Mouse (Mus musculus) C2C12 (cell line): Measurements from ENCODE around the gene Ntpcr. TPM values are rescaled to one million over a fixed set of nuclear protein-coding genes. Genes with fewer than 3 reads are reported as not detected.

Experiments used
- H3K27me3 ChIP-seq: one replicate; pipeline ENCODE4 v1.6.1; 2011; ENCODE audit not compliant: control insufficient read depth, insufficient read depth, insufficient read length
- H3K36me3 ChIP-seq: one replicate; pipeline ENCODE4 v1.6.1; 2011; ENCODE audit not compliant: control insufficient read depth, insufficient read depth
- H3K4me3 ChIP-seq: one replicate; pipeline ENCODE4 v1.5.1; 2011; ENCODE audit warnings: mild to moderate bottlenecking, control low read depth; ENCODE audit not compliant: poor library complexity, insufficient read depth, severe bottlenecking
- H3K79me2 ChIP-seq: one replicate; pipeline ENCODE4 v1.6.1; 2011; ENCODE audit not compliant: control insufficient read depth, insufficient read depth
- H3K79me3 ChIP-seq: one replicate; pipeline ENCODE4 v1.6.1; 2011; ENCODE audit warnings: low read depth, control low read depth
- H3ac ChIP-seq: one replicate; pipeline ENCODE3; 2011; ENCODE audit warnings: low read depth; ENCODE audit not compliant: control insufficient read depth, insufficient read length
- CEBPB ChIP-seq: IDR thresholded peaks from one replicate; pipeline ENCODE4 v1.6.1; 2011; ENCODE audit warnings: low read depth, mild to moderate bottlenecking, control low read depth, moderate library complexity
- CTCF ChIP-seq: IDR thresholded peaks from one replicate; pipeline ENCODE4 v1.5.1; 2011; ENCODE audit not compliant: control insufficient read depth, insufficient read depth, insufficient read length
- FOSL1 ChIP-seq: IDR thresholded peaks from one replicate; pipeline ENCODE4 v1.8.0; 2011; ENCODE audit warnings: mild to moderate bottlenecking, low read length; ENCODE audit not compliant: poor library complexity, insufficient read depth, severe bottlenecking
- MAX ChIP-seq: IDR thresholded peaks from one replicate; pipeline ENCODE4 v1.6.1; 2011; ENCODE audit warnings: mild to moderate bottlenecking, control low read depth
- MYOD1 ChIP-seq: IDR thresholded peaks from one replicate; pipeline ENCODE4 v1.6.1; 2011; ENCODE audit warnings: low read depth; ENCODE audit not compliant: control insufficient read depth, insufficient read length
- MYOG ChIP-seq: IDR thresholded peaks from one replicate; pipeline ENCODE4 v1.6.1; 2011; ENCODE audit not compliant: control insufficient read depth, insufficient read length; ENCODE audit errors: extremely low read depth
- USF1 ChIP-seq: IDR thresholded peaks from one replicate; pipeline ENCODE4 v1.6.1; 2011; ENCODE audit warnings: low read depth, mild to moderate bottlenecking, control low read depth, moderate library complexity
- polyA plus RNA-seq: library from polyadenylated mRNA; unstranded; fragments of >200 nt; fragmentation: generic; extraction: Trizol; gene quantifications from one replicate; pipeline ENCODE4 v1.2.1, GENCODE M21; 2012; ENCODE audit warnings: missing spikeins

Gene Ntpcr
- polyA plus RNA-seq, 1 experiment: 4.8 TPM

- Histone ChIP-seq H3K27me3 (no peaks in the 10 kb centered on the region), H3ac (no peak overlapping the region)
- TF ChIP-seq MAX: no peak
- no peak for TF ChIP-seq MYOD1
- no peak for TF ChIP-seq FOSL1
- TF ChIP-seq USF1: no peak
- TF ChIP-seq MYOG: no peak
- TF ChIP-seq CEBPB: no peak
Measured at GRCm38 (mm10) chr8:125779656-125780055, 49.9 kb downstream of the Ntpcr start.

GRCm38 (mm10) chr8:125782161-125782560, 52.4 kb downstream of the Ntpcr start:
- Histone ChIP-seq H3K27me3 (no peaks in the 10 kb centered on the region), H3K79me3 (no peaks in the 10 kb centered on the region), H3K36me3 (no peaks in the 10 kb centered on the region), H3ac (no peak overlapping the region), H3K79me2 (no peaks in the 10 kb centered on the region), H3K4me3 (no peak overlapping the region)
- TF ChIP-seq FOSL1: no peak
- TF ChIP-seq CTCF: no peak
- no peak for TF ChIP-seq MYOG
- no peak for TF ChIP-seq MYOD1
- no peak for TF ChIP-seq USF1
- no peak for TF ChIP-seq CEBPB
- TF ChIP-seq MAX: no peak

More at GRCm38 (mm10) chr8:125779656-125780055, 49.9 kb downstream of the Ntpcr start:
- Histone ChIP-seq H3K79me3 (no peaks in the 10 kb centered on the region), H3K36me3 (no peaks in the 10 kb centered on the region), H3K79me2 (no peaks in the 10 kb centered on the region), H3K4me3 (no peak overlapping the region)

- Histone ChIP-seq H3K36me3 (no peaks in the 10 kb centered on the region), H3K27me3 (peaks cover 10% of the 10 kb centered on the region), H3K4me3 (no peak overlapping the region), H3K79me3 (no peaks in the 10 kb centered on the region), H3ac (no peak overlapping the region), H3K79me2 (no peaks in the 10 kb centered on the region)
- TF ChIP-seq MAX: no peak
- no peak for TF ChIP-seq MYOG
- no peak for TF ChIP-seq FOSL1
- TF ChIP-seq CTCF: no peak
- no peak for TF ChIP-seq USF1
- no peak for TF ChIP-seq CEBPB
- TF ChIP-seq MYOD1: no peak
Measured at GRCm38 (mm10) chr8:125786886-125787285, 57.1 kb downstream of the Ntpcr start.

DNA sequence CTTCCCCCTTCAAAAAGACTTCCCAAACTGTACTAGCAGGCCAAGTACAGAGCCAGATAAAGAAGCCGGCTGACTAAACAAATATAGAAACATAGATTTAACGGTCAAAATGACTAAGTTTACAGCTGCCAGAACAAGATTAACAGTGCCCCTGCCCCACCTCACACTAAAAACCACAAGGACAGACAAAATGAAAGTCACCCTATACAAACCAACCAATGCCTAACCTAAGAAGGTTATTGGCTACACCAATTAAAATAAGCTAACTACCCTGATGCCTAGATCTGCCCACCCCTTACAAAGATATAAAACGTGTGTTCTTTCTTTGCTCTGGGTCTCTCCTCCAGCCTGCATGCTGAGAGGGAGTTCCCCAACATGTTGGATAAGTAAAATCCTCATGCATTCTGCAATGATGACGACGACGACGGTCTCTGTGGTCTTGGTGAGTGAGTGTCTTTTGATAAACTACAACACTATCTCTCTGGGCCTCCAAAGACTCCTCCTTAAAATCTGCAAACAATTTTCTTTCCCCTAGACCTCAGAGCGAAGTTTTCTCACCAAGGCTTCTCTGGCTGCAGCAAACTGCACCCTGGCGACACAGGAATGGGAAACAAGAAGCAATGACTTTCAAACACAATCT, 63.2 kb downstream of the Ntpcr start:
- H3K27me3 ChIP-seq: peaks cover 10% of the 10 kb centered on the region
- H3K79me2 ChIP-seq: no peaks in the 10 kb centered on the region
- no peaks in the 10 kb centered on the region for H3K79me3 ChIP-seq
- no peak overlapping the region for H3K4me3 ChIP-seq
- H3ac ChIP-seq: no peak overlapping the region
- no peak for TF ChIP-seq FOSL1
- no peak for TF ChIP-seq MAX
- TF ChIP-seq MYOD1: no peak
- no peak for TF ChIP-seq USF1
- no peak for TF ChIP-seq CEBPB
- H3K36me3 ChIP-seq: no peaks in the 10 kb centered on the region

GRCm38 (mm10) chr8:125795341-125795740, 65.6 kb downstream of the Ntpcr start:
- no peaks in the 10 kb centered on the region for H3K79me3 ChIP-seq

GRCm38 (mm10) chr8:125796970-125797369, 67.2 kb downstream of the Ntpcr start:
- TF ChIP-seq MYOD1 (no peak), USF1 (no peak), CTCF (no peak), MYOG (no peak), MAX (no peak), FOSL1 (no peak), CEBPB (no peak)
- Histone ChIP-seq H3K27me3 (no peaks in the 10 kb centered on the region), H3K36me3 (no peaks in the 10 kb centered on the region)

More at GRCm38 (mm10) chr8:125795341-125795740, 65.6 kb downstream of the Ntpcr start:
- no peaks in the 10 kb centered on the region for H3K36me3 ChIP-seq
- no peak overlapping the region for H3K4me3 ChIP-seq
- H3K27me3 ChIP-seq: no peaks in the 10 kb centered on the region
- TF ChIP-seq CEBPB (no peak), FOSL1 (no peak), MYOG (no peak), USF1 (no peak), MYOD1 (no peak), CTCF (no peak), MAX (no peak)
- no peaks in the 10 kb centered on the region for H3K79me2 ChIP-seq
- H3ac ChIP-seq: no peak overlapping the region

More at GRCm38 (mm10) chr8:125796970-125797369, 67.2 kb downstream of the Ntpcr start:
- Histone ChIP-seq H3K4me3 (no peak overlapping the region), H3K79me2 (no peaks in the 10 kb centered on the region), H3ac (no peak overlapping the region), H3K79me3 (no peaks in the 10 kb centered on the region)

Other genes with a start within 250 kb of the Ntpcr start
- gene Sipa1l2, start 160.2 kb upstream of the Ntpcr start, polyA plus RNA-seq: 6.5 TPM
- not detected for gene Map10, start 60.1 kb upstream of the Ntpcr start, polyA plus RNA-seq
- gene Pcnx2, start 168.4 kb downstream of the Ntpcr start, polyA plus RNA-seq: not detected
- not detected for gene Map3k21, start 180.5 kb downstream of the Ntpcr start, polyA plus RNA-seq